Mouse (Mus musculus): ENCODE measurements around the gene Ppp1r10. TPM values are rescaled to one million over a fixed set of nuclear protein-coding genes. Genes with fewer than 3 reads are reported as not detected.
"Not testable (repeated sequence)": the region's sequence is repeated elsewhere in the genome, so short reads cannot be mapped to it uniquely, and the experiment has no call there.

The Ppp1r10 gene
- polyA plus RNA-seq, 1 experiment from 2014 or later = 35.0 TPM

GRCm38 (mm10) chr17:35939941-35940340 lies 23.7 kb downstream of the Ppp1r10 start:
- no peaks in the 10 kb centered on the region for H3K27me3 ChIP-seq

GRCm38 (mm10) chr17:35950946-35951345 lies 34.7 kb downstream of the Ppp1r10 start:
- not testable (repeated sequence) for H3K9me3 ChIP-seq; H3K4me2 ChIP-seq; H3K9ac ChIP-seq; H3K4me3 ChIP-seq; H3K4me1 ChIP-seq; H3K36me3 ChIP-seq; H3K27ac ChIP-seq; H3K27me3 ChIP-seq; ATAC-seq (ENCODE audit: insufficient number of reproducible peaks, low FRiP score, low TSS enrichment, low read depth)

More at GRCm38 (mm10) chr17:35939941-35940340, 23.7 kb downstream of the Ppp1r10 start:
- 68% methylated on average over 1 of the region's 1 CpGs for WGBS
- ATAC-seq (ENCODE audit: insufficient number of reproducible peaks, low FRiP score, low TSS enrichment, low read depth) = no peak
- H3K9ac ChIP-seq = no peak overlapping the region
- no peak overlapping the region for H3K4me2 ChIP-seq
- no peak overlapping the region for H3K27ac ChIP-seq
- H3K4me3 ChIP-seq = no peak overlapping the region
- H3K36me3 ChIP-seq = no peaks in the 10 kb centered on the region
- no peaks in the 10 kb centered on the region for H3K9me3 ChIP-seq
- H3K4me1 ChIP-seq = no peaks in the 10 kb centered on the region

GRCm38 (mm10) chr17:35952559-35952958 lies 36.3 kb downstream of the Ppp1r10 start:
- peaks cover 26% of the 10 kb centered on the region for H3K36me3 ChIP-seq
- H3K4me1 ChIP-seq; H3K27me3 ChIP-seq; H3K9me3 ChIP-seq; H3K9ac ChIP-seq; H3K4me2 ChIP-seq; H3K4me3 ChIP-seq; H3K27ac ChIP-seq; ATAC-seq (ENCODE audit: insufficient number of reproducible peaks, low FRiP score, low TSS enrichment, low read depth): not testable (repeated sequence)
- WGBS = 89% methylated on average over 3 of the region's 3 CpGs

- peaks cover 47% of the 10 kb centered on the region for H3K36me3 ChIP-seq
- WGBS = 78% methylated on average over 8 of the region's 8 CpGs
- no peak overlapping the region for H3K9ac ChIP-seq
- no peak overlapping the region for H3K4me3 ChIP-seq
- no peaks in the 10 kb centered on the region for H3K27me3 ChIP-seq
- H3K4me2 ChIP-seq = no peak overlapping the region
- ATAC-seq (ENCODE audit: insufficient number of reproducible peaks, low FRiP score, low TSS enrichment, low read depth) = no peak
- no peaks in the 10 kb centered on the region for H3K4me1 ChIP-seq
- no peak overlapping the region for H3K27ac ChIP-seq
- H3K9me3 ChIP-seq = no peaks in the 10 kb centered on the region
Observed at GRCm38 (mm10) chr17:35954665-35955064, 38.4 kb downstream of the Ppp1r10 start.

GRCm38 (mm10) chr17:35958533-35959223 lies 42.4 kb downstream of the Ppp1r10 start:
- Histone ChIP-seq H3K4me1 (no peaks in the 10 kb centered on the region), H3K9me3 (no peaks in the 10 kb centered on the region), H3K4me3 (no peak overlapping the region), H3K9ac (no peak overlapping the region), H3K27me3 (no peaks in the 10 kb centered on the region), H3K36me3 (peaks cover 85% of the 10 kb centered on the region), H3K4me2 (no peak overlapping the region), H3K27ac (no peak overlapping the region)
- ATAC-seq (ENCODE audit: insufficient number of reproducible peaks, low FRiP score, low TSS enrichment, low read depth) = no peak
- WGBS = 95% methylated on average over 15 of the region's 15 CpGs

GRCm38 (mm10) chr17:35963279-35963678 lies 47.0 kb downstream of the Ppp1r10 start:
- Histone ChIP-seq H3K9me3 (no peaks in the 10 kb centered on the region), H3K4me3 (no peak overlapping the region), H3K36me3 (peaks cover 71% of the 10 kb centered on the region), H3K4me1 (0 out of 2 replicates have a peak, but pooled peaks cover 2% of the 10 kb centered on the region), H3K27me3 (no peaks in the 10 kb centered on the region), H3K4me2 (no peak overlapping the region), H3K27ac (no peak overlapping the region), H3K9ac (no peak overlapping the region)
- WGBS = 85% methylated on average over 10 of the region's 10 CpGs
- no peak for ATAC-seq (ENCODE audit: insufficient number of reproducible peaks, low FRiP score, low TSS enrichment, low read depth)

- Histone ChIP-seq H3K27ac (no peak overlapping the region), H3K9me3 (no peaks in the 10 kb centered on the region), H3K4me2 (no peak overlapping the region), H3K4me3 (no peak overlapping the region), H3K36me3 (peaks cover 35% of the 10 kb centered on the region), H3K4me1 (peaks cover 12% of the 10 kb centered on the region), H3K9ac (no peak overlapping the region), H3K27me3 (no peaks in the 10 kb centered on the region)
- no peak for ATAC-seq (ENCODE audit: insufficient number of reproducible peaks, low FRiP score, low TSS enrichment, low read depth)
- WGBS = 89% methylated on average over 2 of the region's 2 CpGs
Observed at GRCm38 (mm10) chr17:35967621-35968020, 51.4 kb downstream of the Ppp1r10 start.

- ATAC-seq (ENCODE audit: insufficient number of reproducible peaks, low FRiP score, low TSS enrichment, low read depth) = peak; percentile 94
- Histone ChIP-seq H3K4me2 (peak within 1 kb of the TSS; percentile 75), H3K27ac (peak within 1 kb of the TSS; percentile 85), H3K27me3 (no peaks in the 10 kb centered on the region), H3K36me3 (peaks cover 32% of the 10 kb centered on the region), H3K4me1 (peaks cover 12% of the 10 kb centered on the region), H3K9ac (peak within 1 kb of the TSS; percentile 89), H3K9me3 (no peaks in the 10 kb centered on the region), H3K4me3 (peak within 1 kb of the TSS; percentile 97)
- WGBS = under 1% methylated on average over 68 of the region's 68 CpGs
Observed at GRCm38 (mm10) chr17:35969418-35970389, 53.5 kb downstream of the Ppp1r10 start, which contains the start of gene Abcf1. TSS of gene Abcf1 (minus strand) at chr17:35969761.

- no peak for ATAC-seq (ENCODE audit: insufficient number of reproducible peaks, low FRiP score, low TSS enrichment, low read depth)
- Histone ChIP-seq H3K9me3 (no peaks in the 10 kb centered on the region), H3K4me2 (no peak overlapping the region), H3K27me3 (no peaks in the 10 kb centered on the region), H3K4me3 (no peak overlapping the region), H3K36me3 (peaks cover 28% of the 10 kb centered on the region), H3K9ac (no peak overlapping the region), H3K4me1 (peaks cover 12% of the 10 kb centered on the region), H3K27ac (no peak overlapping the region)
- WGBS = 58% methylated on average over 1 of the region's 1 CpGs
Observed at GRCm38 (mm10) chr17:35972131-35972530, 55.9 kb downstream of the Ppp1r10 start.

GRCm38 (mm10) chr17:35978811-35979400 lies 62.7 kb downstream of the Ppp1r10 start:
- H3K27ac ChIP-seq = peak overlapping the region; percentile 98
- under 1% methylated on average over 41 of the region's 41 CpGs for WGBS
- peaks cover 39% of the 10 kb centered on the region for H3K36me3 ChIP-seq
- H3K9ac ChIP-seq = peak overlapping the region; percentile 77
- no peaks in the 10 kb centered on the region for H3K27me3 ChIP-seq
- H3K4me2 ChIP-seq = peak overlapping the region; percentile 82
- peaks cover 22% of the 10 kb centered on the region for H3K4me1 ChIP-seq
- ATAC-seq (ENCODE audit: insufficient number of reproducible peaks, low FRiP score, low TSS enrichment, low read depth) = peak; percentile 72
- peak overlapping the region; percentile 94 for H3K4me3 ChIP-seq
- no peaks in the 10 kb centered on the region for H3K9me3 ChIP-seq

GRCm38 (mm10) chr17:35979401-35980362 lies 63.4 kb downstream of the Ppp1r10 start, which contains the start of the genes Gnl1 and Prr3:
TSS of gene Gnl1 (plus strand) at chr17:35979851.
TSS of gene Prr3 (minus strand) at chr17:35980236.
- Histone ChIP-seq H3K9me3 (no peaks in the 10 kb centered on the region), H3K9ac (peak within 1 kb of the TSS; percentile 77), H3K36me3 (peaks cover 36% of the 10 kb centered on the region), H3K27ac (peak within 1 kb of the TSS; percentile 98), H3K27me3 (no peaks in the 10 kb centered on the region), H3K4me3 (peak within 1 kb of the TSS; percentile 94), H3K4me1 (peaks cover 22% of the 10 kb centered on the region), H3K4me2 (peak within 1 kb of the TSS; percentile 82)
- WGBS = under 1% methylated on average over 96 of the region's 109 CpGs
- ATAC-seq (ENCODE audit: insufficient number of reproducible peaks, low FRiP score, low TSS enrichment, low read depth) = peak; percentile 79

Measured in limb, embryonic 15.5 days (tissue).